Mouse (Mus musculus): ENCODE measurements at regions not wholly inside any gene's neighbourhood (a gene's known extent, or its start where the extent isn't known, plus 50 kb on each side); places are given as distances from the start of the nearest gene placed in this dataset.

GRCm38 (mm10) chr3:60323514-60323913, 149.1 kb upstream of the Mbnl1 start:
- H3K4me1 ChIP-seq (ENCODE audit: control insufficient read depth in 1 of 2, insufficient read depth in 2 of 2, low read length in 2 of 2): peaks cover 0 to 11% of the 10 kb centered on the region in 2 experiments; a peak in 2 of 4 replicates
- no peak overlapping the region for H3K27ac ChIP-seq (ENCODE audit: control insufficient read depth, low read depth, low read length)
- no peak for DNase-seq (ENCODE audit: low read depth, low spot score)
- H3K4me3 ChIP-seq (ENCODE audit: control insufficient read depth in 1 of 2, insufficient read depth in 1 of 2, low read depth in 2 of 2, low read length in 2 of 2): no peak overlapping the region
- no peak for TF ChIP-seq NELFE (IDR thresholded peaks at IDR 0.05; ENCODE audit: low read depth, low read length)
- no peak for TF ChIP-seq HCFC1 (IDR thresholded peaks at IDR 0.05; ENCODE audit: low read depth, low read length)
- no peak for TF ChIP-seq BHLHE40 (IDR thresholded peaks at IDR 0.05; ENCODE audit: borderline replicate concordance, low read depth, low read length)
- no peak for TF ChIP-seq TAL1 (IDR thresholded peaks at IDR 0.05; ENCODE audit: low read length)
- no peak for TF ChIP-seq ZMIZ1 (IDR thresholded peaks at IDR 0.05; ENCODE audit: low read depth, low read length)
- TF ChIP-seq TCF12 (IDR thresholded peaks at IDR 0.05; ENCODE audit: low read depth, low read length): no peak
- TF ChIP-seq TBP (IDR thresholded peaks at IDR 0.05; ENCODE audit: low read depth, low read length): no peak
- TF ChIP-seq POLR2AphosphoS5 (IDR thresholded peaks at IDR 0.05; ENCODE audit: borderline replicate concordance, low read depth, low read length): no peak
- no peak for TF ChIP-seq JUND (IDR thresholded peaks at IDR 0.05; ENCODE audit: low read depth, low read length)
- no peak for TF ChIP-seq GABPA (IDR thresholded peaks at IDR 0.05; ENCODE audit: low read depth, low read length)
- no peak for TF ChIP-seq CTCF (IDR thresholded peaks at IDR 0.05 in 2 of 3, conservative IDR thresholded peaks at IDR 0.05 in 1 of 3; ENCODE audit: control insufficient read depth in 1 of 3, insufficient read depth in 1 of 3, low read depth in 2 of 3, low read length in 3 of 3, poor library complexity in 1 of 3, severe bottlenecking in 1 of 3)
- TF ChIP-seq MEF2A (IDR thresholded peaks at IDR 0.05; ENCODE audit: extremely low read depth, insufficient replicate concordance, low read depth, low read length, poor library complexity, severe bottlenecking): no peak
- no peak for TF ChIP-seq MAX (IDR thresholded peaks at IDR 0.05; ENCODE audit: low read length)
- TF ChIP-seq CHD2 (IDR thresholded peaks at IDR 0.05; ENCODE audit: low read length): no peak
- TF ChIP-seq E2F4 (IDR thresholded peaks at IDR 0.05; ENCODE audit: borderline replicate concordance, low read depth, low read length): no peak
- no peak for TF ChIP-seq ELF1 (IDR thresholded peaks at IDR 0.05; ENCODE audit: low read depth, low read length)
- no peaks in the 10 kb centered on the region for H3K9me3 ChIP-seq (replicated peaks; ENCODE audit: insufficient read depth, low read length)
- H3K36me3 ChIP-seq (ENCODE audit: control insufficient read depth in 1 of 2, insufficient read depth in 2 of 2, low read length in 2 of 2): no peaks in the 10 kb centered on the region; a peak in 1 of 4 replicates
- no peaks in the 10 kb centered on the region for H3K27me3 ChIP-seq (ENCODE audit: control insufficient read depth in 1 of 2, insufficient read depth in 2 of 2, low read length in 2 of 2)
- no peak overlapping the region for H3K9ac ChIP-seq (ENCODE audit: control insufficient read depth, low read depth, low read length, poor library complexity, severe bottlenecking)
- no peaks in the 10 kb centered on the region for H3K79me2 ChIP-seq (ENCODE audit: control insufficient read depth, insufficient read depth, low read length, poor library complexity)

GRCm38 (mm10) chr3:60324416-60324815, 148.2 kb upstream of the Mbnl1 start:
- H3K4me3 ChIP-seq (ENCODE audit: control insufficient read depth in 1 of 2, insufficient read depth in 1 of 2, low read depth in 2 of 2, low read length in 2 of 2): no peak overlapping the region
- no peaks in the 10 kb centered on the region for H3K79me2 ChIP-seq (ENCODE audit: control insufficient read depth, insufficient read depth, low read length, poor library complexity)
- no peak for DNase-seq (ENCODE audit: low read depth, low spot score)
- peaks cover 0 to 11% of the 10 kb centered on the region in 2 experiments; a peak in 2 of 4 replicates for H3K4me1 ChIP-seq (ENCODE audit: control insufficient read depth in 1 of 2, insufficient read depth in 2 of 2, low read length in 2 of 2)
- no peaks in the 10 kb centered on the region for H3K27me3 ChIP-seq (ENCODE audit: control insufficient read depth in 1 of 2, insufficient read depth in 2 of 2, low read length in 2 of 2)
- H3K9ac ChIP-seq (ENCODE audit: control insufficient read depth, low read depth, low read length, poor library complexity, severe bottlenecking): no peak overlapping the region
- no peak overlapping the region for H3K27ac ChIP-seq (ENCODE audit: control insufficient read depth, low read depth, low read length)
- H3K9me3 ChIP-seq (replicated peaks; ENCODE audit: insufficient read depth, low read length): no peaks in the 10 kb centered on the region
- H3K36me3 ChIP-seq (ENCODE audit: control insufficient read depth in 1 of 2, insufficient read depth in 2 of 2, low read length in 2 of 2): no peaks in the 10 kb centered on the region; a peak in 1 of 4 replicates
- TF ChIP-seq RCOR1 (IDR thresholded peaks at IDR 0.05; ENCODE audit: low read depth, low read length): no peak
